ENCODE assay signal across 21 mouse cellular contexts in genomic region chr8:122064353-122064752, GRCm38 (mm10).
DNase-seq lines count a peak whose midpoint lies in the region; ATAC-seq and TF ChIP-seq lines count a peak whose summit lies in the region.
"Had no signal": no experiment of that assay in that cellular context is flagged by ENCODE, and none has a peak within 500 bp of the region (broad histone marks: within the 10 kb centered on the region; RNA-seq: fewer than 3 reads in every experiment).

No protein-coding gene starts in this region.

- H3K27ac ChIP-seq in gastrocnemius, adult 2 months = peak overlapping the region; percentile 64
- H3K27ac ChIP-seq in embryonic facial prominence, embryonic 13.5 days = peak overlapping the region; percentile 18; the same call in 1 of the 2 replicates
- no peak overlapping the region for H3K27ac ChIP-seq in limb, embryonic 11.5 days (replicated peaks; ENCODE audit: low read depth, low read length)
- no peak overlapping the region for H3K27ac ChIP-seq in intestine, embryonic 16.5 days (ENCODE audit: low read length)
- H3K27ac ChIP-seq: heart, adult 2 months; stomach, postnatal 0 days had no signal

- 32% methylated on average over 7 of the region's 7 CpGs for WGBS in embryonic facial prominence, embryonic 13.5 days
- 35% methylated on average over 7 of the region's 7 CpGs for WGBS in limb, embryonic 11.5 days
- 67% methylated on average over 7 of the region's 7 CpGs for WGBS in intestine, embryonic 16.5 days

- no peak overlapping the region for H3K4me2 ChIP-seq in embryonic facial prominence, embryonic 13.5 days
- no peak overlapping the region for H3K4me2 ChIP-seq in limb, embryonic 11.5 days (ENCODE audit: low read depth, severe bottlenecking)
- no peak overlapping the region for H3K4me2 ChIP-seq in intestine, embryonic 16.5 days (ENCODE audit: low read depth, low read length)

- H3K36me3 ChIP-seq in embryonic facial prominence, embryonic 13.5 days = no peaks in the 10 kb centered on the region
- H3K36me3 ChIP-seq in limb, embryonic 11.5 days (ENCODE audit: control insufficient read depth, insufficient read depth, low read length) = no peaks in the 10 kb centered on the region
- no peaks in the 10 kb centered on the region for H3K36me3 ChIP-seq in intestine, embryonic 16.5 days (ENCODE audit: control insufficient read depth, insufficient read depth, low read length)

- no peak overlapping the region for H3K4me3 ChIP-seq in gastrocnemius, adult 2 months
- H3K4me3 ChIP-seq in embryonic facial prominence, embryonic 13.5 days = no peak overlapping the region
- H3K4me3 ChIP-seq in limb, embryonic 11.5 days (ENCODE audit: low read depth, low read length) = no peak overlapping the region
- no peak overlapping the region for H3K4me3 ChIP-seq in intestine, embryonic 16.5 days (ENCODE audit: low read length)
- H3K4me3 ChIP-seq: erythroblast, embryonic 14.5 days; heart, adult 2 months had no signal

- intact Hi-C loops in gastrocnemius, adult 2 months (cut with DNase I) = no loop called here

- H3K9ac ChIP-seq in embryonic facial prominence, embryonic 13.5 days = 0 out of 2 replicates have a peak overlapping the region, but pooled peaks have one; percentile 16
- H3K9ac ChIP-seq in limb, embryonic 11.5 days (ENCODE audit: low read length) = no peak overlapping the region
- H3K9ac ChIP-seq in intestine, embryonic 16.5 days (ENCODE audit: low read depth, low read length) = no peak overlapping the region

- 0 out of 2 replicates have a peak, but pooled peaks have one; percentile 59 for ATAC-seq in embryonic facial prominence, embryonic 13.5 days (ENCODE audit: insufficient number of reproducible peaks, insufficient read depth, low FRiP score, low TSS enrichment, low read depth)
- ATAC-seq in limb, embryonic 11.5 days (ENCODE audit: insufficient number of reproducible peaks, low FRiP score, low TSS enrichment, low read depth) = no peak
- no peak for ATAC-seq in frontal cortex, adult (ENCODE audit: low TSS enrichment)
- ATAC-seq in intestine, embryonic 16.5 days = no peak
- ATAC-seq in erythroblast, adult 5-6 weeks (replicated peaks; ENCODE audit: low FRiP score, poor library complexity, severe bottlenecking) = no peak
- ATAC-seq: forebrain, embryonic 14.5 days; inflammation-experienced regulatory T-cells, adult 6 months; lung, postnatal 0 days had no signal

- TF ChIP-seq CTCF in gastrocnemius, adult 2 months (IDR thresholded peaks at IDR 0.05) = no peak

- peak; percentile 68 for DNase-seq in gastrocnemius, adult 2 months
- no peak for DNase-seq in gastrocnemius, postnatal 4 days (ENCODE audit: low spot score in 2 of 2)
- peak; percentile 47 for DNase-seq in MN1 (ENCODE audit: low spot score)
- DNase-seq in limb, embryonic 11.5 days (ENCODE audit: low spot score) = peak; percentile 52
- DNase-seq: adrenal gland, adult 2 months; B cell, adult 2 months; cerebellum, adult 8-10 months; heart, adult 2 months; kidney, adult 9 months; kidney, postnatal 36 days; liver; midbrain, embryonic 14.5 days had no signal

- H3K27me3 ChIP-seq in embryonic facial prominence, embryonic 13.5 days = no peaks in the 10 kb centered on the region
- no peaks in the 10 kb centered on the region for H3K27me3 ChIP-seq in limb, embryonic 11.5 days (ENCODE audit: control insufficient read depth, insufficient read depth, low read length)
- H3K27me3 ChIP-seq in intestine, embryonic 16.5 days (replicated peaks; ENCODE audit: control insufficient read depth, insufficient read depth, low read length) = no peaks in the 10 kb centered on the region

- H3K4me1 ChIP-seq in embryonic facial prominence, embryonic 13.5 days = peaks cover 16% of the 10 kb centered on the region
- H3K4me1 ChIP-seq in limb, embryonic 11.5 days (ENCODE audit: control insufficient read depth, insufficient read depth, low read length) = peaks cover 9% of the 10 kb centered on the region
- 0 out of 2 replicates have a peak, but pooled peaks cover 4% of the 10 kb centered on the region for H3K4me1 ChIP-seq in intestine, embryonic 16.5 days (ENCODE audit: control insufficient read depth, insufficient read depth, low read length)

- H3K9me3 ChIP-seq in embryonic facial prominence, embryonic 13.5 days = no peaks in the 10 kb centered on the region
- no peaks in the 10 kb centered on the region for H3K9me3 ChIP-seq in limb, embryonic 11.5 days (ENCODE audit: control insufficient read depth, low read length)
- H3K9me3 ChIP-seq in intestine, embryonic 16.5 days (ENCODE audit: control insufficient read depth, low read length) = no peaks in the 10 kb centered on the region

Comparison
In these comparisons a context has a peak if more than half of its experiments do, and no peak if none do; other contexts are left out.
1. DNase-seq: peak in gastrocnemius, adult 2 months (single experiment), MN1 (single experiment) and limb, embryonic 11.5 days (single experiment); none in gastrocnemius, postnatal 4 days (0 of 2).
2. H3K27ac ChIP-seq: peak in gastrocnemius, adult 2 months (single experiment) and embryonic facial prominence, embryonic 13.5 days (single experiment); none in limb, embryonic 11.5 days (single experiment) and intestine, embryonic 16.5 days (single experiment).